Mouse (Mus musculus): ENCODE results near the gene Il15ra. TPM values are rescaled to one million over a fixed set of nuclear protein-coding genes. Genes with fewer than 3 reads are reported as not detected.

Gene Il15ra
- total and polyA plus RNA-seq, 2 experiments from 2014 or later = 14.2 to 24.7 TPM

GRCm38 (mm10) chr2:11663961-11664360 lies 41.1 kb upstream of the Il15ra start:
- Histone ChIP-seq H3K27me3 (ENCODE audit: control insufficient read depth, insufficient read depth, low read length) (no peaks in the 10 kb centered on the region), H3K9ac (replicated peaks; ENCODE audit: low read depth, low read length) (no peak overlapping the region), H3K36me3 (replicated peaks; ENCODE audit: control insufficient read depth, insufficient read depth, low read length) (no peaks in the 10 kb centered on the region), H3K4me3 (ENCODE audit: low read depth, low read length) (peak overlapping the region; percentile 24), H3K9me3 (replicated peaks; ENCODE audit: control insufficient read depth, low read length) (no peaks in the 10 kb centered on the region), H3K27ac (ENCODE audit: low read depth) (no peak overlapping the region), H3K4me1 (ENCODE audit: control insufficient read depth, insufficient read depth) (no peaks in the 10 kb centered on the region), H3K4me2 (ENCODE audit: low read depth, low read length) (peak overlapping the region; percentile 52)
- DNase-seq (ENCODE audit: low spot score) (peak; percentile 83), ATAC-seq (ENCODE audit: insufficient read depth, low read depth) (peak; percentile 80)
- TF ChIP-seq CTCF (IDR thresholded peaks at IDR 0.05; ENCODE audit: low read depth) (peak; percentile 85), EP300 (IDR thresholded peaks at IDR 0.05; ENCODE audit: low read depth) (no peak)
- WGBS = 1% methylated on average over 10 of the region's 10 CpGs

DNA sequence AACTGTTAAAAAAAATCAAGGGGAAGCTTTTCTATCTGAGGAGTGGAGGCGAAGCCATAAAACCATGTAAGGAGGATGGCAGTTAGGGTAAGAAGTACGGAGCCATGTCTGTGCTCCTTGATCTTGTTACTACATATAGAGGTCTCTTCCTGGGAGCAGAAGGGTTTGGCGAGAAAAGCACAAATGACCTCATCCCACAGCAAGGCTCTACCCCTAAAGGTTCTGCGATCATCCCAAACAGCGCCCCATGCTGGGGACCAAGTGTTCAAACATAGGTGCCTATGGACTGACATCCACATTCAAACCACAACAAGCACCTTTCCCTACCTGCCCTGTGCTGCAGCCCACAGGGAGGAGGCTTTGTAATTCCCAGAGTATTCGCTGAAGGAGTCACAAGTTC lies 40.7 kb upstream of the Il15ra start:
- H3K4me2 ChIP-seq (ENCODE audit: low read depth, low read length) = peak overlapping the region; percentile 52
- WGBS = 41% methylated on average over 6 of the region's 6 CpGs
- TF ChIP-seq EP300 (IDR thresholded peaks at IDR 0.05; ENCODE audit: low read depth) (no peak), CTCF (IDR thresholded peaks at IDR 0.05; ENCODE audit: low read depth) (no peak; the same call in 1 of the 2 replicates)
- no peak for DNase-seq (ENCODE audit: low spot score)
- H3K9ac ChIP-seq (replicated peaks; ENCODE audit: low read depth, low read length) = no peak overlapping the region
- H3K36me3 ChIP-seq (replicated peaks; ENCODE audit: control insufficient read depth, insufficient read depth, low read length) = no peaks in the 10 kb centered on the region
- H3K27me3 ChIP-seq (ENCODE audit: control insufficient read depth, insufficient read depth, low read length) = no peaks in the 10 kb centered on the region
- H3K4me1 ChIP-seq (ENCODE audit: control insufficient read depth, insufficient read depth) = no peaks in the 10 kb centered on the region
- peak; percentile 53; the same call in 1 of the 2 replicates for ATAC-seq (ENCODE audit: insufficient read depth, low read depth)
- no peak overlapping the region for H3K27ac ChIP-seq (ENCODE audit: low read depth)
- no peaks in the 10 kb centered on the region for H3K9me3 ChIP-seq (replicated peaks; ENCODE audit: control insufficient read depth, low read length)
- H3K4me3 ChIP-seq (ENCODE audit: low read depth, low read length) = peak overlapping the region; percentile 24

- H3K27ac ChIP-seq (ENCODE audit: low read depth) = no peak overlapping the region
- no peaks in the 10 kb centered on the region for H3K4me1 ChIP-seq (ENCODE audit: control insufficient read depth, insufficient read depth)
- H3K9ac ChIP-seq (replicated peaks; ENCODE audit: low read depth, low read length) = no peak overlapping the region
- no peaks in the 10 kb centered on the region for H3K9me3 ChIP-seq (replicated peaks; ENCODE audit: control insufficient read depth, low read length)
- H3K4me2 ChIP-seq (ENCODE audit: low read depth, low read length) = no peak overlapping the region
- TF ChIP-seq EP300 (IDR thresholded peaks at IDR 0.05; ENCODE audit: low read depth) = no peak
- no peak for TF ChIP-seq CTCF (IDR thresholded peaks at IDR 0.05; ENCODE audit: low read depth)
- no peaks in the 10 kb centered on the region for H3K36me3 ChIP-seq (replicated peaks; ENCODE audit: control insufficient read depth, insufficient read depth, low read length)
- 66% methylated on average over 4 of the region's 4 CpGs for WGBS
- ATAC-seq (ENCODE audit: insufficient read depth, low read depth) (no peak), DNase-seq (ENCODE audit: low spot score) (no peak)
- H3K27me3 ChIP-seq (ENCODE audit: control insufficient read depth, insufficient read depth, low read length) = no peaks in the 10 kb centered on the region
- H3K4me3 ChIP-seq (ENCODE audit: low read depth, low read length) = no peak overlapping the region
Observed at GRCm38 (mm10) chr2:11664806-11665205, 40.3 kb upstream of the Il15ra start.

- ATAC-seq (ENCODE audit: insufficient read depth, low read depth) = no peak
- no peak overlapping the region for H3K9ac ChIP-seq (replicated peaks; ENCODE audit: low read depth, low read length)
- H3K9me3 ChIP-seq (replicated peaks; ENCODE audit: control insufficient read depth, low read length) = no peaks in the 10 kb centered on the region
- 77% methylated on average over 3 of the region's 3 CpGs for WGBS
- DNase-seq (ENCODE audit: low spot score) = no peak
- no peak for TF ChIP-seq EP300 (IDR thresholded peaks at IDR 0.05; ENCODE audit: low read depth)
- TF ChIP-seq CTCF (IDR thresholded peaks at IDR 0.05; ENCODE audit: low read depth) = no peak
- no peak overlapping the region for H3K27ac ChIP-seq (ENCODE audit: low read depth)
- no peak overlapping the region for H3K4me3 ChIP-seq (ENCODE audit: low read depth, low read length)
- H3K4me1 ChIP-seq (ENCODE audit: control insufficient read depth, insufficient read depth) = no peaks in the 10 kb centered on the region
- no peaks in the 10 kb centered on the region for H3K27me3 ChIP-seq (ENCODE audit: control insufficient read depth, insufficient read depth, low read length)
- H3K4me2 ChIP-seq (ENCODE audit: low read depth, low read length) = no peak overlapping the region
- H3K36me3 ChIP-seq (replicated peaks; ENCODE audit: control insufficient read depth, insufficient read depth, low read length) = no peaks in the 10 kb centered on the region
Observed at GRCm38 (mm10) chr2:11665326-11665725, 39.8 kb upstream of the Il15ra start.

- no peaks in the 10 kb centered on the region for H3K9me3 ChIP-seq (replicated peaks; ENCODE audit: control insufficient read depth, low read length)
- 23% methylated on average over 3 of the region's 3 CpGs for WGBS
- no peak overlapping the region for H3K4me3 ChIP-seq (ENCODE audit: low read depth, low read length)
- no peaks in the 10 kb centered on the region for H3K4me1 ChIP-seq (ENCODE audit: control insufficient read depth, insufficient read depth)
- TF ChIP-seq EP300 (IDR thresholded peaks at IDR 0.05; ENCODE audit: low read depth) (no peak), CTCF (IDR thresholded peaks at IDR 0.05; ENCODE audit: low read depth) (no peak)
- H3K36me3 ChIP-seq (replicated peaks; ENCODE audit: control insufficient read depth, insufficient read depth, low read length) = no peaks in the 10 kb centered on the region
- H3K27ac ChIP-seq (ENCODE audit: low read depth) = no peak overlapping the region
- DNase-seq (ENCODE audit: low spot score) = no peak
- H3K27me3 ChIP-seq (ENCODE audit: control insufficient read depth, insufficient read depth, low read length) = no peaks in the 10 kb centered on the region
- no peak overlapping the region for H3K4me2 ChIP-seq (ENCODE audit: low read depth, low read length)
- H3K9ac ChIP-seq (replicated peaks; ENCODE audit: low read depth, low read length) = no peak overlapping the region
- no peak for ATAC-seq (ENCODE audit: insufficient read depth, low read depth)
Observed at GRCm38 (mm10) chr2:11672144-11672543, 32.9 kb upstream of the Il15ra start.

DNA sequence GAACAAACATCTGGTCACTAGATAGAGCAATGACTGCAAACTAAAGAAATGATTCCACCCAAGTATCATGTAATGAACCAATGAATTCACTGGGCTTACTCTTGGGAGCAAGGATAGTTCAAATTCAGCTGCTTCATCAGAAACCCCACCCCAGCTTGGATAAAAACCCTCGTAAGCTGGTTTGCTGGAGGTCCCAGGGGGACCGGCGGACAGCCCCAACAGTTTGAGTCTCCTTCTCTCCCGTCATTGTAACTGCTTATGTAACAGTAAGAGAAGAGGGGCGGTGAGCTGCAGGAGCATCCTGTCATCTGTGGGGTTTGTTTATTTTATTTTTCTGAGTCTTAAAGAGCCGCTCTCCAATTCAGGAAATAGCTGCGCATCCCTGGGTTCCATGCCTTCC lies 25.5 kb upstream of the Il15ra start:
- no peak overlapping the region for H3K27ac ChIP-seq (ENCODE audit: low read depth)
- no peaks in the 10 kb centered on the region for H3K9me3 ChIP-seq (replicated peaks; ENCODE audit: control insufficient read depth, low read length)
- H3K4me3 ChIP-seq (ENCODE audit: low read depth, low read length) = no peak overlapping the region
- ATAC-seq (ENCODE audit: insufficient read depth, low read depth) (no peak), DNase-seq (ENCODE audit: low spot score) (no peak)
- no peak for TF ChIP-seq EP300 (IDR thresholded peaks at IDR 0.05; ENCODE audit: low read depth)
- no peak for TF ChIP-seq CTCF (IDR thresholded peaks at IDR 0.05; ENCODE audit: low read depth)
- no peak overlapping the region for H3K9ac ChIP-seq (replicated peaks; ENCODE audit: low read depth, low read length)
- H3K4me2 ChIP-seq (ENCODE audit: low read depth, low read length) = no peak overlapping the region
- WGBS = 61% methylated on average over 7 of the region's 7 CpGs
- no peaks in the 10 kb centered on the region for H3K4me1 ChIP-seq (ENCODE audit: control insufficient read depth, insufficient read depth)
- H3K27me3 ChIP-seq (ENCODE audit: control insufficient read depth, insufficient read depth, low read length) = no peaks in the 10 kb centered on the region
- no peaks in the 10 kb centered on the region for H3K36me3 ChIP-seq (replicated peaks; ENCODE audit: control insufficient read depth, insufficient read depth, low read length)
